Mouse (Mus musculus): ENCODE measurements around the gene Klc1.

The Klc1 gene

DNA sequence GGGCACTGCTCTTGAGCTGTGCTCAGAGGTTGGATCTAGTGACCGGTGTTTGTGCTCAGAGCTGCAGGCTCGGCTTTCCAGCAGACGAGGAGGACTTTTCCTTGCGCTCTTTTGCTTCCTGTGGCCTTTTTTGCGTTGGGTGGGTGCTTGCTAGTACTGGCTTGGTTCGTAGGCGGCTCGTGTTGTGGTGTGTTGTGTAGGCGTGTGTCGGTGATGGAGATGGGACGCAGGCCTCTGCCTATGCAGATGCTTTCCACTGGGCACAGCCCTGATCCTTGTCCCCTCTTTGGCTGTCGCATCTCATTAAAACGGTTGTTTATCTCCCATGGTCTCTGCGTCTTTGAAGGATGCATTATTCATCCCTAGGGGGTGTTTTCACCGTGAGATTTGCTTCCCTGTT lies 16.2 kb downstream of the Klc1 start:
- no peak for DNase-seq

- no peak for DNase-seq
Measured at GRCm38 (mm10) chr12:111777919-111778318, 19.3 kb downstream of the Klc1 start.

- DNase-seq: peak in 1 of 2 experiments; percentile 16
Measured at GRCm38 (mm10) chr12:111779544-111779943, 20.9 kb downstream of the Klc1 start.

DNA sequence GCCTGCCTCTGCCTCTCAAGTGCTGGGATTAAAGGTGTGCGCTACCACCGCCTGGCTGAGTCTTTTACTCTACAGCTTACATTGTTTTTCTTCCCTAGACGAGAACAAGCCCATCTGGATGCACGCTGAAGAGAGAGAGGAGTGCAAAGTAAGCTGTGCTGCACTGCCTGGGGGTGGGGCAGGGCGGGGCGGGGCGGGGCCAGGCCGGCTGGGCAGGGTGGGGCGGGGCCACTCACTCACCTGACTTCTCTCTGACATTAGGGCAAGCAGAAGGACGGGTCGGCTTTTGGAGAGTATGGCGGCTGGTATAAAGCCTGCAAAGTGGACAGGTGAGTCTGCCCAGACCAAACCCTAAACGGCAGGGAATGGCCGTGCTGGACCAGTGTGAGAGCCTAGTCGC lies 26.5 kb downstream of the Klc1 start:
- no peak for DNase-seq

GRCm38 (mm10) chr12:111787015-111787414 lies 28.4 kb downstream of the Klc1 start:
- no peak for DNase-seq

DNA sequence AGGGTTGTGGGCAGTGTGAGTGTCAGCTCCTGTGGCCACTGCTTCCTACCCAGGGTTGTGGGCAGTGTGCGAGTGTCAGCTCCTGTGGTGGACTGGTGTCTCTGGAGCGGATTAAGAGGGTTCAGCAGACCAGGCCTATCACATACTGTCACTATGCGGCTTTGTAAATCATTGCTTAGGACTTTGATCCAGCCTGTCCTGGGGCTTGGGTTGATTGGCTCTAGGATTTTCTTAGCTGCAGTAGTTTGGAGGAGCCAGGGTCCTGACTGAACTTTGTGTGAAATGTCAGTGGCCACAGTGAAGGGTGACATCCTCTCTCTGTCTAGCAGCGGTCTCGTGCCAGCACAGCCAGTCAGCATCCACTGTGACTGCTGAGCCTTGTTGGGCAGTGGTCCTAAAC lies 31.4 kb downstream of the Klc1 start:
- DNase-seq: no peak

GRCm38 (mm10) chr12:111790631-111791030 lies 32.0 kb downstream of the Klc1 start:
- DNase-seq: no peak

- DNase-seq: no peak
Measured at GRCm38 (mm10) chr12:111791474-111792104, 32.9 kb downstream of the Klc1 start.

- no peak for DNase-seq
Measured at GRCm38 (mm10) chr12:111794102-111794501, 35.5 kb downstream of the Klc1 start.

DNA sequence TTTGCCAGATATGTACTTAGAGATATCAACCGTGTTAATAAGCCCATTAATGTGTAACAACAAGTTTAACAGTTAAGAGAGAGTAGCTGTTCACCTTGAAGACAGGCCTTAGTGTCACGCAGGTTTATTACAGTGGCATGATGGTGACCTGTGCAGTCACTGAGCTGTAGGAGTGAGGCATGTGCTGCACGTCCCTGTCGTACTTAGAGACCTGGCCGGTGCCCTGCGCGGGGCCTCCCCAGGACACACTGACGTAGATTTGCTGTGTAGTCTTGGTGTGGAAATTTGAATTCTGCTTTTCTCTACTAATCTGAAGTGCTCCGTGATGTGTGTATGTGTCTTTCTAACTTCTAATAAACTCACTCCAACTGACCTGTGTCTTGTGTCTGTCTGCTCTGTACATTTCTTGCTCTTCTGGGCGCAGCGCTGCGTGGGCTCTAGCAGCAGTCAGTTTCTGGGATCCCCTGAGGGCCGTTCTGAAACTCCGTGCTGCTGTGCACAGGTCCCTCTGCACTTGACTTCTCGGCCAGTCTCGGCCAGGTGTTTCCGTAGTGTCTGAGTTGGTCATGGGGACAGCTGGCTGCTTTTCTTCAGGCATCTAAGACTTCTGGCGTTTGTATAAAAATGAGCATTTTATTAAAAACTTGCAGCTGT lies 36.0 kb downstream of the Klc1 start:
- no peak for DNase-seq

- no peak for DNase-seq
Measured at GRCm38 (mm10) chr12:111795180-111795895, 36.7 kb downstream of the Klc1 start.

GRCm38 (mm10) chr12:111797251-111797650 lies 38.6 kb downstream of the Klc1 start:
- no peak for DNase-seq

DNA sequence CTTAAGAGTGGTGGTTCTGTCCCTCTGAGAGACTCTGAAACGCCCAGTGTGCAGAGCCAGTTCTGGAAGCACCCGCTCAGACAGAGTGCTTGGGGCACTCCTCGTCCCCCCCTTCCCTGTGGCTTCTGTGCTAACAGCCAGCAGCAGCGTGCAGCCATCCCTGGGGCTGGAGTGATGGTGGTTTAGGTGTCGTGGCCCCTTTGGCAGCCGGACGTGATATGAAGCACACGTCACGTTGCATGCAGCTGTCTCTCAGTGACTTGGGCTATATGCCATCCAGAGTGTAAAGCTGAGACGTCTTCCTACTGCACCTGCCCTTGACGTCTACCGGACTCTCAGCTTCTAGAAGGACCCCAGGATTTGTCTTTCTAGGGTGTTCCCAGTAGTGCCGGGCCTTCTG lies 39.8 kb downstream of the Klc1 start:
- DNase-seq: no peak

GRCm38 (mm10) chr12:111800459-111801183 lies 42.0 kb downstream of the Klc1 start:
- no peak for DNase-seq

DNA sequence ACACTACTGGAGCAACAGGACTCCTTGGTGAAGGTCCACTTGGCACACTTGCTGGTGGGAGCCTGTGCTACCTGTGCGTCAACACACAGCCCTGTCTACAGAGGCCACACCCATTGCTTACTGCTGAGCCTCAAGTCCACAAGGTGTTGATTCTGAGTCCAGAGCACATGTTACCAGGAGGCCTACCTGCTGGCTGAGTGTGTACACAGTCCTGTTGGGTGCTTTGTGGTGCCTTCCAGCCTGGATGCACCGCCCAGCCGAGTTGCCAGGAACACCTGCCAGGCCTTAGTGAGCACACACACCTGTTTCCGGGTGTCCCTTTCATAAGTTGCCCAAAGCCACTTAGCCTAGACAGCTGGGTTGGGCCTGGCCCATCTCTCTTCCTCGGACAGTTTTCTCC lies 44.9 kb downstream of the Klc1 start:
- no peak for DNase-seq

GRCm38 (mm10) chr12:111808775-111809174 lies 50.1 kb downstream of the Klc1 start:
- DNase-seq: no peak

- peak; percentile 63 to 73 for DNase-seq
Measured at GRCm38 (mm10) chr12:111809762-111810161, 51.1 kb downstream of the Klc1 start.

- no peak for DNase-seq
Measured at GRCm38 (mm10) chr12:111812075-111812474, 53.4 kb downstream of the Klc1 start.

GRCm38 (mm10) chr12:111812611-111813010 lies 54.0 kb downstream of the Klc1 start:
- DNase-seq: no peak

- peak in 1 of 2 experiments; percentile 32 for DNase-seq
Measured at GRCm38 (mm10) chr12:111813111-111813765, 54.6 kb downstream of the Klc1 start.

GRCm38 (mm10) chr12:111813766-111814617 lies 55.3 kb downstream of the Klc1 start, which contains the start of the genes Xrcc3 and Zfyve21:
TSS of gene Xrcc3 (minus strand) at chr12:111813873.
TSS of gene Zfyve21 (plus strand) at chr12:111814170.
- peak; percentile 95 to 99 for DNase-seq
